Mouse (Mus musculus): ENCODE results near the gene Slc23a2.

Slc23a2 gene

DNA sequence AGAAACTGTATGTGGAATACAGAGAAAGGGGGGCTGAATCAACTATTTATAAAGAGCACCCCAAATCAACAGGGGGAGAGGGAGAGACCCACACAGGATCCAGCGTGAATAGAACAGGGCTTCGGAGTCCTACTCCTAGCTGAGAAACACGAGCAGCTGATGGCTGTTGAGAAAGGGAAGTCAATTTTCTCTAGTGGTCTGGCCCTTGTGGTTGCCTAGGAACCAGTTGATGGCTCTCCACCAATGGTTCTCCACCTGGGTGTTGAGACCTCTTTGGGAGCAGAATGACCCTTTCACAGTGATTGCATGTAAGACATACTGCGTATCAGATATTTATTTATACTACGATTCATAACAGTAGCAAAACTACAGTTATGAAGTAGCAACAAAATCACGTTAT, 49.1 kb downstream of the Slc23a2 start:
- DNase-seq, result no peak

DNA sequence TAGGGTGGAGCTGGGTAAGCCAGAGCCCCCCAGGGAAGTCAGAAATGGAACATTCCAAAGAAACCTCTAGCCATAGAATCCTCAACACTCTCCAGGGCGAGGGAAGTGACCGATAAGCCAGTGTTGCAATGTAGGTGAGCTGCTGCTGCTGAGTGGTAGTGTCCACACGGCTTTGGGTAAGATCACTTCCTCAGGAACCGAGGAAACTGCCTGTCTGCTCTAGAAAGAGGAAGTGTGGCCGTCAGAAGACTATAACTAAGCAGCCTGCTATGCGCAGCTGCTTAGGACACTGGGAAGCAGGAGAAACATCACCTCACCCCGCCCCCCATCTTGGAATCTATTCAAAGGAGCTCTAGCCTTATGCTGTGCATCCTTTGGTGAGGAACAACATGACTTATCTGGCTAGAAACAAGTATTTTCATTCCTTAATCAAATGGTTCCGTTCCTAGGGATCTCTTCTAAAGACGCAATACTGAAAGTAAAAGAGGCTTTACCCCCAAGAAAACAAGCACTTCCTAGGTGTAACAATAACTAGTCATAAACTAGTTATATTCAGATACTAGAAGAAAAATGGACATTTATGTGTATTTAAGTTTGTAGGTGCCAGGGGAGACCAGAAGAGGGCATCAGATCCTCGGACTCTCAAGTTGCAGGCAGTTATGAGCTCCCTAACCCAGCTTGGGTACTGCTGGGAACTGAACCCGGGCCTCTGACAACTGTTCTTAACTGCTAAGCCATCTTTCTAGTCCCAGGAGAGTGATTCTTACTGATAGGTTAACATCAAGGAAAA, 50.3 kb downstream of the Slc23a2 start:
- DNase-seq, result no peak

- no peak for DNase-seq
Measured at GRCm38 (mm10) chr2:132093739-132094138, 51.2 kb downstream of the Slc23a2 start.

DNA sequence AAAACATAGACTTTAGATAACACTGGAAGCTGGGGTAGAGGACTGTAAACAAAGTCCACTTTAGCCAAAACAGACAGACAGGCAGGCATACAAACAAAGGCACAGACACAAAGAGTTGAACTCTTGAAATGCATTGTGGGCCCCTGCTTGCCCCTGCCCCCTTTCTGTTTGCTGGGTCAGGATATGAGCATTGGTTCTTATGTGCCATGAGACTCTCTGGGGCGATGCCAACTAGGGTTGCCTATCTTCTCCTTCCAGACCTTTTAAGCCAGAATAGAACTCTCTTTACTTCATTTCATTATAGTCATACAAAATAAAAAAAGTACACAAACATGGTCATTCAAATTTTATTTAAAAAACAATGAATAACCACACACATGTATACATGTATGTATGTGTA, 51.6 kb downstream of the Slc23a2 start:
- DNase-seq, result no peak

- no peak for DNase-seq
Measured at GRCm38 (mm10) chr2:132092722-132093121, 52.2 kb downstream of the Slc23a2 start.

GRCm38 (mm10) chr2:132091749-132092148, 53.2 kb downstream of the Slc23a2 start:
- no peak for DNase-seq

DNA sequence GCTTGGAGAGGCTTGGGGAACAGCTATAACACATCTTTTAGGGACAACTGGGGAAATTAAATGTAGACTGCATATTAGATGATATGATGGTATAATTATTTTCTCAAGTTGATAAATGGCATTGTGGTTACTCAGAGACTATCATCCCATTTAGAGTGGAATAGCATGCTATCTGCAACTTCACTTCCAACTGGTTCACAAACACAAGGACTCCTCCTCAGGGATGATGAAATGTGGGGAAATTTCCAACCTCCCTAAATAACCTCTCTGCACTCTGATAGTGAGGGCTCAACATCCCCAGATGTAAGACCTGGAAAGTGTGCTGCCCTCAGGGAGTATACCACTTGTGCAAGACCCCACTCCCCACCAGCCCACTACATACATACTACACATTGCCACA, 60.1 kb downstream of the Slc23a2 start:
- DNase-seq, result no peak

GRCm38 (mm10) chr2:132084396-132084795, 60.5 kb downstream of the Slc23a2 start:
- no peak for DNase-seq

GRCm38 (mm10) chr2:132079139-132079538, 65.8 kb downstream of the Slc23a2 start:
- no peak for DNase-seq

- no peak for DNase-seq
Measured at GRCm38 (mm10) chr2:132073052-132073451, 71.9 kb downstream of the Slc23a2 start.

- DNase-seq, result no peak
Measured at GRCm38 (mm10) chr2:132069985-132070735, 74.7 kb downstream of the Slc23a2 start.

- peak; percentile 25 for DNase-seq
Measured at GRCm38 (mm10) chr2:132064185-132064831, 80.6 kb downstream of the Slc23a2 start.

- no peak for DNase-seq
Measured at GRCm38 (mm10) chr2:132063776-132064175, 81.1 kb downstream of the Slc23a2 start.

GRCm38 (mm10) chr2:132061884-132062283, 83.0 kb downstream of the Slc23a2 start:
- DNase-seq, result no peak

- no peak for DNase-seq
Measured at GRCm38 (mm10) chr2:132059919-132060318, 85.0 kb downstream of the Slc23a2 start.

DNA sequence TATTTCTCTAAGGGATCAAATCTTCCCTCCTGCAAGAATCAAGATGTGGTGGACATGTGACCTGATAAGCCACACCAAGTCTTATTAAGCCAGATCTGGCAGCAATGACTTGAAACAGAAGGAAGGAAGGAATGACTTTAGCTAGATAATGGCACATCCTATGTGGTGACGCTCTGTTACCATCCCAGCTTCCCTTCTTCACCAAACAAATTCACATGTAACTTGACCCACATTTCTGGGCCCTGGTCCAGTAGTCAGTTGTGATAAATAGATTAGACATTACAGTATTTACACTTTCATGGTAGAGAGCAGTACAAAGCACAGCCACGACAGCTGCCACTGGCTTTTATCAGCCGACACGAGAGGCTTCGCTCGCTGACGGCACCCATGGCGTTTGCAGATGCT, 89.6 kb downstream of the Slc23a2 start:
- DNase-seq, result no peak

DNA sequence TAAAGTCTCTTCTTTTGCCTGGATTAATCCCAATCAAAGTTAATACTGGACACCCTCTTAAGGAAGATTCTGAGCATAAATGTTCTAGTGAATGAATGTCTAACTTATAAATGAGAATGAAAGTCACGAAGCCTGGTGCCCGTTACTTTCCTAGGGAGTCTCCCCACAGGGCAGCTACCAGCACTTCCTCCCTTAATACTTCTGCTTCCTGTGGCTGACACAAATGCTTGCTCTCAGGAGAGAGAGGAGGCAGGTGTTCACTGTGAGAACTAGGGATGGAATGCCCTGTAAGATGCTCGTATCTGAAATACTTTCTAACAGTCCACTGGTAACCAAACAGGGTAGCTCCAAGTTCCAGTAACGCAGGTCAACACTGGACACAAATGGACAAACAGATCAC, 91.1 kb downstream of the Slc23a2 start:
- DNase-seq, result no peak

DNA sequence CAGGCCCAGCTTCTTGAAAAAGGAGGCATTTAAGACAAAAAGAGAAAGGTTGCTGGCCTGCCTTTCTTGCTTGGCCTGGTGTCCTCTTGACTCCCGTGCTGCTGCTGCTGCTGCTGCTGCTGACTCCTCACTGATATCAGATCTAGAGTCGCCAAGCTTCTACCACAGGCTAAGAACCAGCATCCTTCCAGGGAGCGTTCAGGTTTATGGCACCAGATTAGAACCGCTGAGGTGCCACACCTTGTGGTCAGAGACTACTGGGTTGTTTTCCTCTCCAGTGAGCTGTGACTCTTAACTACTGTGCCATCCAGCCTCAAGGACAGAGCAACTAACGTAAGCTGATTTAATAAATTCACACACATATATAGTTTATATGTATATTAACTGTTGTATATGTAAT, 93.1 kb downstream of the Slc23a2 start:
- DNase-seq, result no peak

GRCm38 (mm10) chr2:132049921-132050320, 95.0 kb downstream of the Slc23a2 start:
- DNase-seq, result no peak

- DNase-seq, result no peak
Measured at GRCm38 (mm10) chr2:132049491-132049890, 95.4 kb downstream of the Slc23a2 start.

DNA sequence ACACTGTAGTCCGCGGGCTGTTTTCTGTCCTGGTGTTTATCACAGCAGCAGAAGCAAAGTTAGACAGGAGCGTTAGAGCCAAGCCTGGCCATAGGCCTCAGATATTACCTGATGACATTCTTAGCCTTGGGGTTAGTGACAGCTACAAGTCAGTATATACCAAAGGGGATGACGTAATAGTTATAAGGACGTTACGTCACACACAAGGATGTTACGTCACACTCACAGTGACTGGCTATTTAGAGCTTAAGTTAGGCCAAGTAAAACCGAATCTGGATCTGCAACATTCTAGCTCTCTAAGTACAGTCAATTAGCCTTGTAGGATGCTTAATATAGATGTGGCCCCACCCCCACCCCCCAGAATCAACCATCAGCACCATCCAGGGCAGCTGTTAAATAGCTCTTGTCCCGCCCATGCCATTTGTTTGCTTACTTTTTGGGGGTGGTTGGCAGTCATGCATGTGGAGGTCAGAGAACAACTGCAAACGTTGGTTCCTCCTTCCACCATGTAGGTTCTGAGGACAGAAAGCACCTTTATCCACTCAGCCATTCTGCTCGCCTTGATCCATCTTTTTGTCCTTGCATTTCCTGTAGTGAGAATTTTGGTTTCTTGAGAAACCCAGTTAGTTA, 96.7 kb downstream of the Slc23a2 start:
- no peak for DNase-seq

DNA sequence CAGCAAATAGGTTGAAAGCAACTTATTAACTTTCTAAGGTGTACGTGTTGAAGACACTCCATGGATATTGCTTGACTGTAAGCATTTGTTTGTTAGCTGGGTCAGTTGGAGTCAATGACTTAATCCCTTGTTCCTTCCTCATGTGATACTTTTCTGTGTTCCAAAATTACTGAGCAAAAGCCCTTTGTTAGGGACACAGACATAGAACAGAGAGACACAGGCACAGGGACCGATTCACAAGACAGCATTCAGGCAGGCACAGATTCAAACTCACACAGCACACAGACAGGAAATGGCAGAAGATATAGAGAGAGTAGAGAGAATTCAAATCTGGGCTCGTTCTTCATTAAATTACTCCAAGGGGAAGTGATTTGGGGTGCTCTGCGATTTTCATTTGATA, 97.5 kb downstream of the Slc23a2 start:
- no peak for DNase-seq

GRCm38 (mm10) chr2:132046659-132047058, 98.2 kb downstream of the Slc23a2 start:
- no peak for DNase-seq
